Mouse (Mus musculus) MEL (cell line): ENCODE measurements around the gene Gm29797.

Experiments
- CTCF ChIP-seq, 3 experiments: IDR thresholded peaks in 2 of 3; conservative IDR thresholded peaks in 1 of 3; 2 replicates each; pipeline ENCODE4 v1.5.1; 2011 to 2012; ENCODE audit warnings: low read length in 3 of 3, low read depth in 2 of 3, mild to moderate bottlenecking in 2 of 3, improper control_type of control experiment in 1 of 3, inconsistent platforms in 1 of 3, mixed read lengths in 1 of 3, moderate library complexity in 1 of 3; ENCODE audit not compliant: control insufficient read depth in 1 of 3, insufficient read depth in 1 of 3, poor library complexity in 1 of 3, severe bottlenecking in 1 of 3
- POLR2A ChIP-seq, 2 experiments: IDR thresholded peaks; 2 replicates each; pipeline ENCODE4 v1.6.1; 2011 to 2012; ENCODE audit warnings: low read length in 2 of 2, mild to moderate bottlenecking in 2 of 2, control low read depth in 1 of 2, improper control_type of control experiment in 1 of 2, low read depth in 1 of 2, moderate library complexity in 1 of 2; ENCODE audit not compliant: control insufficient read depth in 1 of 2, insufficient read depth in 1 of 2, poor library complexity in 1 of 2
- POLR2AphosphoS2 ChIP-seq: IDR thresholded peaks from 2 replicates; pipeline ENCODE4 v1.6.1; 2011; ENCODE audit warnings: low read length, improper control_type of control experiment
- USF1 ChIP-seq: IDR thresholded peaks from 2 replicates; pipeline ENCODE4 v1.6.1; 2014; ENCODE audit warnings: low read depth, mild to moderate bottlenecking, inconsistent platforms, low read length, improper control_type of control experiment, moderate library complexity

- TF ChIP-seq CTCF (IDR thresholded peaks at IDR 0.05 in 2 of 3, conservative IDR thresholded peaks at IDR 0.05 in 1 of 3; ENCODE audit: control insufficient read depth in 1 of 3, insufficient read depth in 1 of 3, low read depth in 2 of 3, low read length in 3 of 3, poor library complexity in 1 of 3, severe bottlenecking in 1 of 3) (peak; percentile 25 to 57 (median 33); a peak in 5 of 6 replicates), POLR2A (IDR thresholded peaks at IDR 0.05; ENCODE audit: control insufficient read depth in 1 of 2, insufficient read depth in 1 of 2, low read depth in 1 of 2, low read length in 2 of 2, poor library complexity in 1 of 2) (no peak), USF1 (no peak), POLR2AphosphoS2 (no peak)
Measured at GRCm38 (mm10) chr2:181623401-181623800, 33.4 kb upstream of the Gm29797 start.
